Mouse (Mus musculus): ENCODE data around the gene Isy1.

DNA sequence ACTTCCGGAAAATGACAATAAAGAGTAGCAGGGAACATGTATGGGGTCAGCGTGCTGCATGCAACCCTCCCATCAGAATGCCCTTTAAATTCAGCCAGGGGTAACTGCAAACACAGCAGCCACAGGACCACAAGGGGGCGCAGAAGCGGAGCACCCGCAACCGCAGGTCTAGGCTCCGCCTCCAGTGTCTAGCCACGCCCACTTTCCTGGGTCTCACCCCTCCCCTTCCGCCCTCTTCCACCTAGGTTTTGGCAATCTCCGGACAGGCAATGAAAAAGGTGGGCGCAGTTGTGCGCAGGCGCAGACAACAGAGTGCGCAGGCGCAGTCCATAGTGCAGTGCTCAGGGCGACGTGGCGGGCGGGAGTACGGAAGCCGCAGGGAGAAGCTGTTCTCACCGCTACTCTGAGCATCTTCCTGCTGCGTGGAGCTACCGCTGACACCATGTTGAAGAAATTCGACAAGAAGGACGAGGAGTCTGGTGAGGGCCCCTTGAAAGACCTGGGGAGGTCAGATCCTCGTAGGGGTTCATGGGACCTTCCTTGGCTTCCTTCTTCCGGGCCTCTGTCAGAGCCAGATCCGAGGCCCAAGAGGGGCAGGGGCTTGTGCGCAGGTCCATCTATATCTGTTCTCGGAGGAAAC, 49.1 kb upstream of the Isy1 start, which contains the start of gene Copg1:
- TF ChIP-seq CTCF (IDR thresholded peaks at IDR 0.05) = no peak; the same call in 1 of the 2 replicates
- TF ChIP-seq POLR2A (IDR thresholded peaks at IDR 0.05; ENCODE audit: insufficient read depth, low read depth, low read length) = peak; percentile 92
- TF ChIP-seq EP300 (IDR thresholded peaks at IDR 0.05; ENCODE audit: insufficient read depth, low read depth, low read length) = peak; percentile 67; the same call in 1 of the 2 replicates
